Mouse (Mus musculus) embryonic facial prominence, embryonic 14.5 days (tissue): ENCODE data around the gene Usp48. TPM values are rescaled to one million over a fixed set of nuclear protein-coding genes. Genes with fewer than 3 reads are reported as not detected.
A peak's percentile ranks its signal among the peaks of the same experiment; 100 is the strongest.
"Not testable (repeated sequence)": the region's sequence is repeated elsewhere in the genome, so short reads cannot be mapped to it uniquely, and the experiment has no call there.

ENCODE experiments used
- ATAC-seq: fragments of 200-750 bp; cut with Nextera tagmentation; 2 replicates; pipeline ENCODE4 v1.8.0; 2017; ENCODE audit warnings: low read depth, moderate number of reproducible peaks, moderate TSS enrichment
- DNase-seq: peaks from one replicate; pipeline ENCODE4 v3.0.0-alpha.2; 2015; ENCODE audit warnings: low spot score
- H3K27ac ChIP-seq: fragments of 300-500 bp; sonication (generic); replicated peaks from 2 replicates; pipeline ENCODE4 v1.5.1; 2014; ENCODE audit warnings: low read depth, mild to moderate bottlenecking, low read length, moderate library complexity
- H3K27me3 ChIP-seq: fragments of 300-500 bp; sonication (generic); replicated peaks from 2 replicates; pipeline ENCODE4 v1.6.1; 2014; ENCODE audit warnings: low read length; ENCODE audit not compliant: control insufficient read depth, insufficient read depth
- H3K36me3 ChIP-seq: fragments of 300-500 bp; sonication (generic); 2 replicates; pipeline ENCODE4 v1.6.1; 2014; ENCODE audit warnings: low read length, mixed read lengths; ENCODE audit not compliant: control insufficient read depth, insufficient read depth
- H3K4me1 ChIP-seq: fragments of 300-500 bp; sonication (generic); 2 replicates; pipeline ENCODE4 v1.6.1; 2014; ENCODE audit warnings: antibody characterized with exemption, low read length; ENCODE audit not compliant: control insufficient read depth, insufficient read depth
- H3K4me2 ChIP-seq: fragments of 300-500 bp; sonication (generic); 2 replicates; pipeline ENCODE4 v1.6.1; 2014; ENCODE audit warnings: low read depth, mild to moderate bottlenecking, low read length, moderate library complexity, mixed read lengths
- H3K4me3 ChIP-seq: fragments of 300-500 bp; sonication (generic); 2 replicates; pipeline ENCODE4 v1.5.1; 2014; ENCODE audit warnings: low read depth, mild to moderate bottlenecking, low read length
- H3K9ac ChIP-seq: fragments of 300-500 bp; sonication (generic); 2 replicates; pipeline ENCODE4 v1.6.1; 2014; ENCODE audit warnings: low read depth, mild to moderate bottlenecking, low read length, moderate library complexity, mixed read lengths
- H3K9me3 ChIP-seq: fragments of 300-500 bp; sonication (generic); 2 replicates; pipeline ENCODE4 v1.6.1; 2016; ENCODE audit warnings: low read length; ENCODE audit not compliant: control insufficient read depth
- WGBS: fragments of 180-500 bp; shearing (Covaris S2); extraction: QIAGEN DNeasy Blood & Tissue Kit; methylation state at CpG from one replicate; pipeline ENCODE4 v1.1.7; 2014; 5-methylcytosine and 5-hydroxymethylcytosine counted together
- polyA plus RNA-seq: library from polyadenylated mRNA; unstranded; fragments of >200 nt; fragmentation: Nextera tagmentation; extraction: Ambion mirVana; gene quantifications from 2 replicates; pipeline ENCODE4 v1.2.1, GENCODE M21; 2014

Gene Usp48
- polyA plus RNA-seq, 1 experiment from 2014 or later, result 59.8 TPM

GRCm38 (mm10) chr4:137578181-137578845 is 15.2 kb upstream of the Usp48 start:
- H3K9ac ChIP-seq, result peak overlapping the region; percentile 47; the same call in 1 of the 2 replicates
- no peak for ATAC-seq
- peak overlapping the region; percentile 33 for H3K4me3 ChIP-seq
- H3K4me2 ChIP-seq, result peak overlapping the region; percentile 51
- peak; percentile 15 for DNase-seq
- no peaks in the 10 kb centered on the region for H3K4me1 ChIP-seq
- H3K27ac ChIP-seq, result no peak overlapping the region
- H3K36me3 ChIP-seq, result no peaks in the 10 kb centered on the region
- peaks cover 15% of the 10 kb centered on the region; the same call in 1 of the 2 replicates for H3K27me3 ChIP-seq
- H3K9me3 ChIP-seq, result no peaks in the 10 kb centered on the region
- WGBS, result 4% methylated on average over 37 of the region's 39 CpGs

GRCm38 (mm10) chr4:137579789-137580188 is 13.8 kb upstream of the Usp48 start:
- Histone ChIP-seq H3K4me2 (no peak overlapping the region), H3K4me3 (no peak overlapping the region), H3K9me3 (no peaks in the 10 kb centered on the region), H3K4me1 (no peaks in the 10 kb centered on the region), H3K36me3 (no peaks in the 10 kb centered on the region), H3K27me3 (peaks cover 15% of the 10 kb centered on the region; the same call in 1 of the 2 replicates), H3K9ac (no peak overlapping the region), H3K27ac (no peak overlapping the region)
- WGBS, result 32% methylated on average over 4 of the region's 4 CpGs
- no peak for DNase-seq
- no peak for ATAC-seq

- no peak overlapping the region for H3K27ac ChIP-seq
- 65% methylated on average over 2 of the region's 2 CpGs for WGBS
- H3K9me3 ChIP-seq, result no peaks in the 10 kb centered on the region
- no peak for DNase-seq
- no peak for ATAC-seq
- peaks cover 15% of the 10 kb centered on the region; the same call in 1 of the 2 replicates for H3K27me3 ChIP-seq
- H3K36me3 ChIP-seq, result no peaks in the 10 kb centered on the region
- H3K4me2 ChIP-seq, result no peak overlapping the region
- H3K4me3 ChIP-seq, result no peak overlapping the region
- H3K9ac ChIP-seq, result no peak overlapping the region
- no peaks in the 10 kb centered on the region for H3K4me1 ChIP-seq
Measured at GRCm38 (mm10) chr4:137580299-137580698, 13.3 kb upstream of the Usp48 start.

GRCm38 (mm10) chr4:137581815-137582214 is 11.7 kb upstream of the Usp48 start:
- no peaks in the 10 kb centered on the region for H3K36me3 ChIP-seq
- no peak for DNase-seq
- WGBS, result 53% methylated on average over 2 of the region's 3 CpGs
- peaks cover 15% of the 10 kb centered on the region; the same call in 1 of the 2 replicates for H3K27me3 ChIP-seq
- no peak overlapping the region for H3K4me3 ChIP-seq
- no peak overlapping the region for H3K9ac ChIP-seq
- ATAC-seq, result no peak
- H3K4me2 ChIP-seq, result no peak overlapping the region
- no peak overlapping the region for H3K27ac ChIP-seq
- H3K4me1 ChIP-seq, result no peaks in the 10 kb centered on the region
- no peaks in the 10 kb centered on the region for H3K9me3 ChIP-seq

GRCm38 (mm10) chr4:137589095-137589494 is 4.5 kb upstream of the Usp48 start:
- H3K4me1 ChIP-seq, H3K9ac ChIP-seq, H3K4me2 ChIP-seq, DNase-seq, H3K9me3 ChIP-seq, H3K27ac ChIP-seq, ATAC-seq, H3K4me3 ChIP-seq, H3K36me3 ChIP-seq, H3K27me3 ChIP-seq: not testable (repeated sequence)
- 93% methylated on average over 1 of the region's 3 CpGs for WGBS

GRCm38 (mm10) chr4:137589586-137589985 is 4.0 kb upstream of the Usp48 start:
- H3K27me3 ChIP-seq, result no peaks in the 10 kb centered on the region
- ATAC-seq, result no peak
- WGBS, result 82% methylated on average over 3 of the region's 3 CpGs
- H3K36me3 ChIP-seq, result no peaks in the 10 kb centered on the region
- H3K9ac ChIP-seq, result no peak overlapping the region
- no peaks in the 10 kb centered on the region; the same call in 1 of the 2 replicates for H3K4me1 ChIP-seq
- no peak overlapping the region for H3K4me2 ChIP-seq
- no peaks in the 10 kb centered on the region for H3K9me3 ChIP-seq
- no peak overlapping the region for H3K4me3 ChIP-seq
- H3K27ac ChIP-seq, result no peak overlapping the region
- DNase-seq, result no peak

- Histone ChIP-seq H3K36me3 (no peaks in the 10 kb centered on the region), H3K27ac (no peak overlapping the region), H3K4me1 (peaks cover 11% of the 10 kb centered on the region), H3K4me3 (no peak overlapping the region), H3K27me3 (no peaks in the 10 kb centered on the region), H3K9me3 (no peaks in the 10 kb centered on the region), H3K9ac (no peak overlapping the region), H3K4me2 (no peak overlapping the region)
- WGBS, result 80% methylated on average over 4 of the region's 4 CpGs
- DNase-seq (no peak), ATAC-seq (no peak)
Measured at GRCm38 (mm10) chr4:137590961-137591360, 2.6 kb upstream of the Usp48 start.

GRCm38 (mm10) chr4:137594496-137595270 is 1.1 kb downstream of the Usp48 start:
- WGBS, result 3% methylated on average over 40 of the region's 40 CpGs
- no peak for ATAC-seq
- H3K27me3 ChIP-seq, result no peaks in the 10 kb centered on the region
- DNase-seq, result peak; percentile 40
- H3K36me3 ChIP-seq, result no peaks in the 10 kb centered on the region
- H3K9ac ChIP-seq, result peak overlapping the region; percentile 87
- peak overlapping the region; percentile 100 for H3K27ac ChIP-seq
- H3K4me1 ChIP-seq, result peaks cover 18% of the 10 kb centered on the region
- no peaks in the 10 kb centered on the region for H3K9me3 ChIP-seq
- H3K4me3 ChIP-seq, result peak overlapping the region; percentile 77
- H3K4me2 ChIP-seq, result peak overlapping the region; percentile 95
